Mouse (Mus musculus) stomach, embryonic 15.5 days (tissue): ENCODE measurements around the gene Cd33. TPM values are rescaled to one million over a fixed set of nuclear protein-coding genes. Genes with fewer than 3 reads are reported as not detected.
A peak's percentile ranks its signal among the peaks of the same experiment; 100 is the strongest.

Source experiments
- ATAC-seq: fragments of 200-750 bp; cut with Nextera tagmentation; 2 replicates; pipeline ENCODE4 v1.8.0; 2017; ENCODE audit warnings: low read depth, moderate number of reproducible peaks, moderate TSS enrichment; ENCODE audit not compliant: insufficient read depth, low FRiP score
- H3K27ac ChIP-seq: fragments of 300-500 bp; sonication (generic); 2 replicates; pipeline ENCODE4 v1.5.1; 2015; ENCODE audit warnings: mild to moderate bottlenecking, inconsistent platforms
- H3K27me3 ChIP-seq: fragments of 300-500 bp; sonication (generic); replicated peaks from 2 replicates; pipeline ENCODE4 v1.6.1; 2015; ENCODE audit warnings: inconsistent platforms
- H3K36me3 ChIP-seq: fragments of 300-500 bp; sonication (generic); 2 replicates; pipeline ENCODE4 v1.6.1; 2015; ENCODE audit warnings: inconsistent platforms
- H3K4me1 ChIP-seq: fragments of 300-500 bp; sonication (generic); 2 replicates; pipeline ENCODE4 v1.6.1; 2015; ENCODE audit warnings: inconsistent platforms
- H3K4me2 ChIP-seq: fragments of 300-500 bp; sonication (generic); 2 replicates; pipeline ENCODE4 v1.6.1; 2015; ENCODE audit warnings: mild to moderate bottlenecking, inconsistent platforms
- H3K4me3 ChIP-seq: fragments of 300-500 bp; sonication (generic); replicated peaks from 2 replicates; pipeline ENCODE4 v1.5.1; 2015; ENCODE audit warnings: inconsistent platforms
- H3K9ac ChIP-seq: fragments of 300-500 bp; sonication (generic); 2 replicates; pipeline ENCODE4 v1.6.1; 2015; ENCODE audit warnings: inconsistent platforms
- H3K9me3 ChIP-seq: fragments of 300-500 bp; sonication (generic); 2 replicates; pipeline ENCODE4 v1.6.1; 2016; ENCODE audit warnings: inconsistent platforms
- WGBS: fragments of 180-500 bp; shearing (Covaris S2); methylation state at CpG from one replicate; pipeline ENCODE4 v1.1.7; 2015; 5-methylcytosine and 5-hydroxymethylcytosine counted together
- polyA plus RNA-seq: library from polyadenylated mRNA; unstranded; fragments of >200 nt; fragmentation: Nextera tagmentation; extraction: Ambion mirVana; gene quantifications from 2 replicates; pipeline ENCODE4 v1.2.1, GENCODE M21; 2015

The Cd33 gene
- 2.1 and 2.3 TPM in 2 replicates for polyA plus RNA-seq

- H3K4me2 ChIP-seq: no peak within 1 kb of the TSS
- no peak within 1 kb of the TSS for H3K27ac ChIP-seq
- no peaks in the 10 kb centered on the region for H3K27me3 ChIP-seq
- 72% methylated on average over 7 of the region's 7 CpGs for WGBS
- no peaks in the 10 kb centered on the region for H3K36me3 ChIP-seq
- no peaks in the 10 kb centered on the region for H3K4me1 ChIP-seq
- no peak within 1 kb of the TSS for H3K4me3 ChIP-seq
- ATAC-seq: no peak
- H3K9me3 ChIP-seq: no peaks in the 10 kb centered on the region
- H3K9ac ChIP-seq: no peak within 1 kb of the TSS
Observed at GRCm38 (mm10) chr7:43544225-43544977, at the start of gene Cd33. Gene Cd33 (minus strand): TSS chr7:43544428.

DNA sequence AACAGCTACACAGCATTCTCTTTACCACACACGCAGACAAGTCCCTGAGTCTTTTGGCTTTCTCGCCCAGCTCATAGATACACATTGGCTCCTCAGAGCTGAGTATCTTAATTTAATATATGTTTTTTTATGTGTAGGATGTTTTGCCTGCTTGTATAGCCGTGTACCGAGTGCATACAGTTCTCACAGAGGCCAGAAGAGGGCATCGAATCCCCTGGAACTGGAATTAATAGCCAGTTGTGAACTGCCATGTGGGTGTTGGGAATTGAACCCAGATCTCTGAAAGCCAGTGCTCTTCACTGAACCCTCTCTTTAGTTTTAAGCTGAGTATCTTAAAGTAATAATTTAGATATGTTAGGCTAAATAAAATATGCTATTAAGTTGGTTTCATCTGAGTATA lies 40.6 kb upstream of the Cd33 start:
- Histone ChIP-seq H3K27ac (no peak overlapping the region), H3K9ac (no peak overlapping the region), H3K36me3 (peaks cover 50% of the 10 kb centered on the region), H3K27me3 (no peaks in the 10 kb centered on the region), H3K4me1 (peaks cover 11% of the 10 kb centered on the region), H3K4me2 (no peak overlapping the region), H3K9me3 (no peaks in the 10 kb centered on the region), H3K4me3 (no peak overlapping the region)
- 94% methylated on average over 5 of the region's 5 CpGs for WGBS
- no peak for ATAC-seq

- Histone ChIP-seq H3K9me3 (no peaks in the 10 kb centered on the region), H3K36me3 (peaks cover 14% of the 10 kb centered on the region), H3K9ac (peak overlapping the region; percentile 27; the same call in 1 of the 2 replicates), H3K27me3 (no peaks in the 10 kb centered on the region), H3K4me1 (peaks cover 11% of the 10 kb centered on the region), H3K27ac (peak overlapping the region; percentile 87; the same call in 1 of the 2 replicates), H3K4me2 (peak overlapping the region; percentile 64), H3K4me3 (peak overlapping the region; percentile 72)
- WGBS: 59% methylated on average over 5 of the region's 5 CpGs
- no peak for ATAC-seq
Observed at GRCm38 (mm10) chr7:43580526-43580925, 36.3 kb upstream of the Cd33 start.

- H3K27ac ChIP-seq: peak within 1 kb of the TSS; percentile 87
- peak within 1 kb of the TSS; percentile 39 for H3K9ac ChIP-seq
- WGBS: under 1% methylated on average over 37 of the region's 37 CpGs
- peaks cover 11% of the 10 kb centered on the region for H3K4me1 ChIP-seq
- H3K4me3 ChIP-seq: peak within 1 kb of the TSS; percentile 72
- ATAC-seq: peak; percentile 97
- no peaks in the 10 kb centered on the region for H3K9me3 ChIP-seq
- H3K4me2 ChIP-seq: peak within 1 kb of the TSS; percentile 64
- peaks cover 10% of the 10 kb centered on the region for H3K36me3 ChIP-seq
- no peaks in the 10 kb centered on the region for H3K27me3 ChIP-seq
Observed at GRCm38 (mm10) chr7:43579440-43580171, 35.4 kb upstream of the Cd33 start, which contains the start of gene Zfp719. Gene Zfp719 (plus strand): TSS chr7:43579610.

DNA sequence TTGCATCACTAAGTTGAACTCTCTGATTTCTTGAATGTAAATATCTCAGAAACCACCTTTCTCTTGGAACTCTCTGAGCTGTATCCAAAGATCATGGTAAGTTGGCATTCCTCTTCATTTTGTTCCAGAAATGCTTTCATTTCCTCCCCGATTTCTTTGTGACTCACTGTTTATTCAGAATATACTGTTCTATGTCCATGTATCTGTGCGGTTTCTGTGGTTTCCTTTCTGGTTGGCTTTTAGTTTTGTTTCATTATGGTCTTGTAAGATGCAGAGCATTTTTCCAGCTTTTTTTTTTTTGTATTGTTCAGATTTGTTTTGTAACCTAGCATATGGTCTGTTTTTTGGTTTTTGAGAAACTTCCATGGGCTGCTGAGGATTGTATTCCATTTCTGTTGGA lies 27.0 kb upstream of the Cd33 start:
- Histone ChIP-seq H3K4me1 (no peaks in the 10 kb centered on the region), H3K36me3 (peaks cover 35% of the 10 kb centered on the region), H3K27me3 (no peaks in the 10 kb centered on the region), H3K27ac (no peak overlapping the region), H3K9ac (no peak overlapping the region), H3K4me3 (no peak overlapping the region), H3K9me3 (no peaks in the 10 kb centered on the region), H3K4me2 (no peak overlapping the region)
- no peak for ATAC-seq
- WGBS: 93% methylated on average over 2 of the region's 2 CpGs

GRCm38 (mm10) chr7:43563300-43563699 lies 19.1 kb upstream of the Cd33 start:
- Histone ChIP-seq H3K4me2 (peak overlapping the region; percentile 83), H3K9ac (no peak overlapping the region), H3K36me3 (peaks cover 8% of the 10 kb centered on the region; the same call in 1 of the 2 replicates), H3K27ac (no peak overlapping the region), H3K9me3 (no peaks in the 10 kb centered on the region), H3K4me1 (peaks cover 9% of the 10 kb centered on the region; the same call in 1 of the 2 replicates), H3K4me3 (peak overlapping the region; percentile 79), H3K27me3 (no peaks in the 10 kb centered on the region)
- no peak for ATAC-seq
- 49% methylated on average over 6 of the region's 6 CpGs for WGBS

GRCm38 (mm10) chr7:43562651-43563070 lies 18.4 kb upstream of the Cd33 start:
- Histone ChIP-seq H3K27me3 (no peaks in the 10 kb centered on the region), H3K36me3 (peaks cover 2% of the 10 kb centered on the region; the same call in 1 of the 2 replicates), H3K4me3 (peak overlapping the region; percentile 79), H3K9me3 (no peaks in the 10 kb centered on the region), H3K9ac (peak overlapping the region; percentile 64), H3K4me1 (peaks cover 9% of the 10 kb centered on the region; the same call in 1 of the 2 replicates), H3K27ac (peak overlapping the region; percentile 76), H3K4me2 (peak overlapping the region; percentile 83)
- ATAC-seq: 0 out of 2 replicates have a peak, but pooled peaks have one; percentile 6
- WGBS: under 1% methylated on average over 10 of the region's 10 CpGs

- Histone ChIP-seq H3K4me2 (peak within 1 kb of the TSS; percentile 83), H3K9me3 (no peaks in the 10 kb centered on the region), H3K4me3 (peak within 1 kb of the TSS; percentile 79), H3K27ac (peak within 1 kb of the TSS; percentile 76), H3K27me3 (no peaks in the 10 kb centered on the region), H3K9ac (peak within 1 kb of the TSS; percentile 64), H3K36me3 (no peaks in the 10 kb centered on the region), H3K4me1 (peaks cover 9% of the 10 kb centered on the region; the same call in 1 of the 2 replicates)
- under 1% methylated on average over 27 of the region's 27 CpGs for WGBS
- peak; percentile 77 for ATAC-seq
Observed at GRCm38 (mm10) chr7:43562006-43562633, 17.9 kb upstream of the Cd33 start, which contains the start of gene Zfp658. Gene Zfp658 (plus strand): TSS chr7:43562256.

DNA sequence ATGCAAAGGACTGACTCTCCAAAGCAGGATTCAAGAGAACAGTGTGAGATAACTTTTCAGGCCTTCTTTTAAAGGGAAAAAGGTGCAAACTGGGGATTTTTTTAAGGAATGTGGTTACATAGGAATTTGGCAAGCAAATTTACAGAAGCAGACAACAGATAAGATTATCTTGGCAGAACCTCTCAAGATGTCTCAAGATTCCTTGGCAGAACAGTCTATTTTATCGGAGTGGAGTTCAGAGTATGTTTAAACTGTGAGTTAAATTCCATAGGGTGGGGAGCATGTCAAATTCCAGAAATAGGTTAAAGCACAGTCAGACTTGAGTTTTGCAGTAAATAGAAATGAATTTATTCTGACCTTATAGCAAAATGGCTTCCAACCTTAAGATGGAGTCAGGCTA lies 12.7 kb upstream of the Cd33 start:
- no peak overlapping the region for H3K4me2 ChIP-seq
- H3K36me3 ChIP-seq: no peaks in the 10 kb centered on the region
- no peaks in the 10 kb centered on the region for H3K4me1 ChIP-seq
- WGBS: 25% methylated on average over 1 of the region's 1 CpGs
- no peak overlapping the region for H3K9ac ChIP-seq
- H3K4me3 ChIP-seq: no peak overlapping the region
- no peaks in the 10 kb centered on the region for H3K9me3 ChIP-seq
- no peaks in the 10 kb centered on the region for H3K27me3 ChIP-seq
- H3K27ac ChIP-seq: no peak overlapping the region
- no peak for ATAC-seq

- Histone ChIP-seq H3K36me3 (no peaks in the 10 kb centered on the region), H3K9me3 (no peaks in the 10 kb centered on the region), H3K27me3 (no peaks in the 10 kb centered on the region), H3K9ac (no peak overlapping the region), H3K27ac (no peak overlapping the region), H3K4me2 (no peak overlapping the region), H3K4me3 (no peak overlapping the region), H3K4me1 (no peaks in the 10 kb centered on the region)
- 87% methylated on average over 5 of the region's 5 CpGs for WGBS
- no peak for ATAC-seq
Observed at GRCm38 (mm10) chr7:43555351-43555750, 11.1 kb upstream of the Cd33 start.

GRCm38 (mm10) chr7:43554550-43554949 lies 10.3 kb upstream of the Cd33 start:
- no peak overlapping the region for H3K9ac ChIP-seq
- no peak overlapping the region for H3K4me3 ChIP-seq
- H3K4me1 ChIP-seq: no peaks in the 10 kb centered on the region
- no peaks in the 10 kb centered on the region for H3K27me3 ChIP-seq
- ATAC-seq: no peak; the same call in 1 of the 2 replicates
- H3K9me3 ChIP-seq: no peaks in the 10 kb centered on the region
- H3K4me2 ChIP-seq: no peak overlapping the region
- no peak overlapping the region for H3K27ac ChIP-seq
- H3K36me3 ChIP-seq: no peaks in the 10 kb centered on the region
- WGBS: 56% methylated on average over 3 of the region's 3 CpGs
